Mouse (Mus musculus): ENCODE measurements around the gene Slc30a1.

GRCm38 (mm10) chr1:191872076-191872710 lies 34.4 kb upstream of the Slc30a1 start:
- no peak for TF ChIP-seq POLR2A (IDR thresholded peaks at IDR 0.05; ENCODE audit: low read depth, low read length)
- TF ChIP-seq CTCF (IDR thresholded peaks at IDR 0.05; ENCODE audit: extremely low read depth, insufficient read length, insufficient replicate concordance, low read depth, low read length) = no peak

Data from small intestine, adult 2 months (tissue).